ENCODE assay signal across 10 mouse cellular contexts in the genomic region with DNA sequence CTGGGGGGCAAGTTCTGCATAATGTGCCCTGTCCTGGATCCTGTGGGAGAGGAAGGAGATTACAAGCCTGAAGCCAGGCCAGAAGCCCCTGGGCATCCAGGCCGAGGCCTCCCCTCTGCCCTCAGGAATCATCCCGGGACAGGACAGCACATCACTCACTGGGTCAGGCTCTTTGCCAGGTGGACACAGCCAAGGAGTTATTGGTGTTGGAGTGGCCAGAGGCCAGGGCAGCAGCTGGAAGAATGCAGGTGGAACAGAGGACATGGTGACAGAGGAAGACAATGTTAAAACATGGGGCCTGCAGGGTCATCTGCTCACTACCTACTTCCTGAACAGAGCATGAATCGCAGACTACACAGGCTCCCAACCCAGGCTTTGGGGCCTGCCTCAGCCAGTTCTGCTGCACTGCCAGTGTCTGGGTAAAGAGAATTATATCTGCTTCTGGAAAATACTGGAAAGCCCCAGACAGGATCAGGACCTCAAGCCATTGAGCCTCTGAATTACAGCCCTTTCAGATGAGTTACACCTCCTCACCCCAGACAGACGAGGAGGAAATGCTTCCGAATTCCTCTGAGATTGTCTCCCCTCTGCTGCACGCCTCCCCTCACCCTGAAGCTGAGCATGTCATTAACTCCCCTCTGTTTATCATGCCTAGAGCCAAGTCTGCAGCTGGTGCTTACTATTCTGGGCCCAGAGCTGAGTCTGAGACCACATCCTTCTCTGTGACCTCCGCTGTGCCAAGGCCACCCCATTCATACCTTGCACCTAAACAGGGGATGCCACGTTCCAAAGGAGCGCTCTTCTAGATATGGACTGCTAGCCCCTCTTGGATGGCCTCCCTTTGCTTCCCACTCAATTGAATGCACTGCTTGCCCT. TPM values are rescaled to one million over a fixed set of nuclear protein-coding genes. Genes with fewer than 3 reads are reported as not detected.
DNase-seq lines count a peak whose midpoint lies in the region; ATAC-seq and TF ChIP-seq lines count a peak whose summit lies in the region.
"Had no signal": no experiment of that assay in that cellular context is flagged by ENCODE, and none has a peak within 500 bp of the region (broad histone marks: within the 10 kb centered on the region; RNA-seq: fewer than 3 reads in every experiment).

No protein-coding gene starts in this region.

- TF ChIP-seq CTCF in heart, adult 2 months (IDR thresholded peaks at IDR 0.05), result no peak
- TF ChIP-seq CTCF in lung, embryonic 14.5 days (IDR thresholded peaks at IDR 0.05; ENCODE audit: low read depth), result no peak

- no peak overlapping the region for H3K4me2 ChIP-seq in heart, embryonic 14.5 days (ENCODE audit: low read length)
- H3K4me2 ChIP-seq in lung, embryonic 14.5 days, result no peak overlapping the region
- H3K4me2 ChIP-seq in embryonic facial prominence, embryonic 14.5 days (ENCODE audit: low read depth, low read length), result no peak overlapping the region
- H3K4me2 ChIP-seq in limb, embryonic 15.5 days, result no peak overlapping the region

- ATAC-seq in heart, embryonic 14.5 days (ENCODE audit: insufficient number of reproducible peaks, insufficient read depth, low FRiP score, low read depth), result no peak
- no peak for ATAC-seq in lung, embryonic 14.5 days (ENCODE audit: insufficient read depth)
- peak; percentile 19; the same call in 1 of the 2 replicates for ATAC-seq in embryonic facial prominence, embryonic 14.5 days (ENCODE audit: low read depth)
- ATAC-seq in limb, embryonic 15.5 days (ENCODE audit: insufficient number of reproducible peaks, low FRiP score, low TSS enrichment, low read depth), result no peak
- ATAC-seq in granulocyte monocyte progenitor cell, adult 5-6 weeks (replicated peaks; ENCODE audit: poor library complexity, severe bottlenecking), result no peak

- TF ChIP-seq POLR2A in heart, adult 2 months (IDR thresholded peaks at IDR 0.05; ENCODE audit: insufficient read depth, low read depth, low read length), result no peak

- peak overlapping the region in 1 of 2 experiments; percentile 67; a peak in 2 of 4 replicates for H3K27ac ChIP-seq in heart, embryonic 14.5 days (replicated peaks in 1 of 2; ENCODE audit: control insufficient read depth in 1 of 2, insufficient read depth in 1 of 2, low read depth in 2 of 2, low read length in 2 of 2)
- no peak overlapping the region for H3K27ac ChIP-seq in heart, adult 2 months
- peak overlapping the region; percentile 14; the same call in 1 of the 2 replicates for H3K27ac ChIP-seq in lung, embryonic 14.5 days (ENCODE audit: low read depth)
- no peak overlapping the region for H3K27ac ChIP-seq in embryonic facial prominence, embryonic 14.5 days (replicated peaks; ENCODE audit: low read depth, low read length)
- peak overlapping the region; percentile 4; the same call in 1 of the 2 replicates for H3K27ac ChIP-seq in limb, embryonic 15.5 days

- no peaks in the 10 kb centered on the region for H3K27me3 ChIP-seq in heart, embryonic 14.5 days (ENCODE audit: control insufficient read depth, insufficient read depth, low read length)
- H3K27me3 ChIP-seq in heart, adult 2 months (ENCODE audit: control insufficient read depth, insufficient read depth, low read length), result no peaks in the 10 kb centered on the region
- H3K27me3 ChIP-seq in lung, embryonic 14.5 days (ENCODE audit: insufficient read depth, low read length), result no peaks in the 10 kb centered on the region
- H3K27me3 ChIP-seq in embryonic facial prominence, embryonic 14.5 days (replicated peaks; ENCODE audit: control insufficient read depth, insufficient read depth, low read length), result no peaks in the 10 kb centered on the region
- no peaks in the 10 kb centered on the region for H3K27me3 ChIP-seq in limb, embryonic 15.5 days

- no peak for DNase-seq in heart, adult 2 months
- no peak for DNase-seq in lung, embryonic 14.5 days
- no peak for DNase-seq in lung, postnatal 25 days (ENCODE audit: low spot score)
- DNase-seq in embryonic facial prominence, embryonic 14.5 days (ENCODE audit: low spot score), result no peak
- DNase-seq in ovary, postnatal 10 days (ENCODE audit: low spot score), result no peak
- DNase-seq: adrenal gland, adult 8-10 months; lung, postnatal 10 days had no signal

- 47% methylated on average over 9 of the region's 9 CpGs for WGBS in heart, embryonic 14.5 days
- WGBS in heart, adult 2 months, result 40% methylated on average over 9 of the region's 9 CpGs
- 53% methylated on average over 9 of the region's 9 CpGs for WGBS in lung, embryonic 14.5 days
- WGBS in embryonic facial prominence, embryonic 14.5 days, result 58% methylated on average over 9 of the region's 9 CpGs
- 59% methylated on average over 9 of the region's 9 CpGs for WGBS in limb, embryonic 15.5 days

- H3K79me2 ChIP-seq in heart, adult 2 months (replicated peaks; ENCODE audit: control insufficient read depth, insufficient read depth, low read length), result no peaks in the 10 kb centered on the region

- 0 out of 2 replicates have a peak, but pooled peaks cover 6% of the 10 kb centered on the region for H3K36me3 ChIP-seq in heart, embryonic 14.5 days (ENCODE audit: control insufficient read depth, insufficient read depth, low read length)
- no peaks in the 10 kb centered on the region for H3K36me3 ChIP-seq in heart, adult 2 months (ENCODE audit: control insufficient read depth, insufficient read depth, low read length)
- H3K36me3 ChIP-seq in lung, embryonic 14.5 days (ENCODE audit: insufficient read depth), result 0 out of 2 replicates have a peak, but pooled peaks cover 4% of the 10 kb centered on the region
- H3K36me3 ChIP-seq in embryonic facial prominence, embryonic 14.5 days (ENCODE audit: control insufficient read depth, insufficient read depth, low read length), result no peaks in the 10 kb centered on the region
- no peaks in the 10 kb centered on the region for H3K36me3 ChIP-seq in limb, embryonic 15.5 days

- no peak for TF ChIP-seq EP300 in heart, adult 2 months (IDR thresholded peaks at IDR 0.05; ENCODE audit: insufficient read depth, low read depth, low read length)

- intact Hi-C loops in heart, adult 2 months (cut with DNase I), result no loop called here

- H3K4me1 ChIP-seq in heart, embryonic 14.5 days (ENCODE audit: control insufficient read depth in 2 of 2, insufficient read depth in 2 of 2, low read length in 2 of 2), result peaks cover 34 to 44% of the 10 kb centered on the region in 2 experiments
- peaks cover 11% of the 10 kb centered on the region for H3K4me1 ChIP-seq in heart, adult 2 months (ENCODE audit: control insufficient read depth, insufficient read depth, low read length)
- H3K4me1 ChIP-seq in lung, embryonic 14.5 days (ENCODE audit: insufficient read depth), result peaks cover 5% of the 10 kb centered on the region; the same call in 1 of the 2 replicates
- peaks cover 29% of the 10 kb centered on the region for H3K4me1 ChIP-seq in embryonic facial prominence, embryonic 14.5 days (ENCODE audit: control insufficient read depth, insufficient read depth, low read length)
- H3K4me1 ChIP-seq in limb, embryonic 15.5 days, result peaks cover 42% of the 10 kb centered on the region

- no peak overlapping the region for H3K4me3 ChIP-seq in heart, embryonic 14.5 days (ENCODE audit: control insufficient read depth in 1 of 2, insufficient read depth in 1 of 2, low read depth in 1 of 2, low read length in 2 of 2)
- no peak overlapping the region for H3K4me3 ChIP-seq in heart, adult 2 months
- no peak overlapping the region for H3K4me3 ChIP-seq in lung, embryonic 14.5 days (ENCODE audit: low read depth, low read length)
- H3K4me3 ChIP-seq in embryonic facial prominence, embryonic 14.5 days (ENCODE audit: low read depth, low read length), result no peak overlapping the region
- no peak overlapping the region for H3K4me3 ChIP-seq in limb, embryonic 15.5 days

- H3K9ac ChIP-seq in heart, embryonic 14.5 days (ENCODE audit: low read length), result peak overlapping the region; percentile 44; the same call in 1 of the 2 replicates
- no peak overlapping the region for H3K9ac ChIP-seq in heart, adult 2 months (ENCODE audit: low read depth, low read length)
- no peak overlapping the region for H3K9ac ChIP-seq in lung, embryonic 14.5 days
- H3K9ac ChIP-seq in embryonic facial prominence, embryonic 14.5 days (ENCODE audit: low read depth, low read length), result no peak overlapping the region
- H3K9ac ChIP-seq in limb, embryonic 15.5 days, result no peak overlapping the region

- H3K9me3 ChIP-seq in heart, embryonic 14.5 days (ENCODE audit: control insufficient read depth, low read length), result no peaks in the 10 kb centered on the region
- H3K9me3 ChIP-seq in lung, embryonic 14.5 days (ENCODE audit: low read depth, low read length), result no peaks in the 10 kb centered on the region
- H3K9me3 ChIP-seq in embryonic facial prominence, embryonic 14.5 days (ENCODE audit: control insufficient read depth, low read length), result no peaks in the 10 kb centered on the region
- H3K9me3 ChIP-seq in limb, embryonic 15.5 days, result no peaks in the 10 kb centered on the region

RNA-seq across cellular contexts. Expression of gene Relt, which starts 11.5 kb away (rescaled TPM):
- polyA plus RNA-seq in heart, embryonic 14.5 days (2014; fragmentation: Nextera tagmentation; extraction: Ambion mirVana), result 1.2 and 1.8 TPM in 2 replicates
- total RNA-seq in heart, adult 2 months (2021), result 1 to 10 TPM; 4.6 to 5.5 TPM
- 6.4 and 7.2 TPM in 2 replicates for polyA plus RNA-seq in heart, adult 2 months (2012; rRNA removed)
- polyA plus RNA-seq in lung, embryonic 14.5 days (2014; fragmentation: Nextera tagmentation; extraction: Ambion mirVana), result 3.8 and 4.1 TPM in 2 replicates
- 4.1 and 4.6 TPM in 2 replicates for polyA plus RNA-seq in embryonic facial prominence, embryonic 14.5 days (2014; fragmentation: Nextera tagmentation; extraction: Ambion mirVana)
- polyA plus RNA-seq in limb, embryonic 15.5 days (2015; fragmentation: Nextera tagmentation; extraction: Ambion mirVana), result 4.4 and 6.2 TPM in 2 replicates
- total RNA-seq in granulocyte monocyte progenitor cell, adult 5-6 weeks (2014; fragmentation: Nextera tagmentation), result 12.5 and 13.4 TPM in 2 replicates
- 9.8 and 12.1 TPM in 2 replicates for total RNA-seq in granulocyte monocyte progenitor cell, adult 5-6 weeks (2017)

Comparison
In these comparisons a context has a peak if more than half of its experiments do, and no peak if none do; other contexts are left out.
1. H3K27ac ChIP-seq: peak in lung, embryonic 14.5 days (single experiment) and limb, embryonic 15.5 days (single experiment); none in heart, adult 2 months (single experiment) and embryonic facial prominence, embryonic 14.5 days (single experiment).